16 mouse cellular contexts compared by ENCODE assay signal in genomic region chr7:117226294-117226693, GRCm38 (mm10).
"Had no signal": no experiment of that assay in that cellular context is flagged by ENCODE, and none has a peak within 500 bp of the region (broad histone marks: within the 10 kb centered on the region; RNA-seq: fewer than 3 reads in every experiment).

No protein-coding gene starts in this region.

- H3K9ac ChIP-seq: liver, embryonic 13.5 days; midbrain, embryonic 12.5 days; midbrain, embryonic 15.5 days; neural tube, embryonic 12.5 days; neural tube, embryonic 15.5 days had no signal

- H3K27me3 ChIP-seq: liver, embryonic 13.5 days; midbrain, embryonic 12.5 days; midbrain, embryonic 15.5 days; neural tube, embryonic 12.5 days; neural tube, embryonic 15.5 days had no signal

- H3K4me2 ChIP-seq: liver, embryonic 13.5 days; midbrain, embryonic 12.5 days; midbrain, embryonic 15.5 days; neural tube, embryonic 12.5 days; neural tube, embryonic 15.5 days had no signal

- H3K36me3 ChIP-seq: liver, embryonic 13.5 days; midbrain, embryonic 12.5 days; midbrain, embryonic 15.5 days; neural tube, embryonic 12.5 days; neural tube, embryonic 15.5 days had no signal

- H3K4me1 ChIP-seq: liver, embryonic 13.5 days; midbrain, embryonic 12.5 days; midbrain, embryonic 15.5 days; neural tube, embryonic 12.5 days; neural tube, embryonic 15.5 days had no signal

- H3K9me3 ChIP-seq: liver, embryonic 13.5 days; midbrain, embryonic 12.5 days; midbrain, embryonic 15.5 days; neural tube, embryonic 12.5 days; neural tube, embryonic 15.5 days had no signal

- ATAC-seq: intestine, embryonic 16.5 days; midbrain, embryonic 15.5 days had no signal

- DNase-seq: kidney, postnatal 25 days; layer of hippocampus, postnatal 36 days; liver, embryonic 13.5 days; lung, adult 2 months; right cerebral cortex, adult 18-20 months; right cerebral cortex, postnatal 14 days; right cerebral cortex, postnatal 4 days; thymus, adult 18-20 months; thymus, postnatal 36 days had no signal

- H3K4me3 ChIP-seq: left cerebral cortex, adult 2 months; liver, embryonic 13.5 days; midbrain, embryonic 12.5 days; midbrain, embryonic 15.5 days; neural tube, embryonic 12.5 days; neural tube, embryonic 15.5 days had no signal

- H3K27ac ChIP-seq: left cerebral cortex, adult 2 months; liver, embryonic 13.5 days; macrophage; midbrain, embryonic 12.5 days; midbrain, embryonic 15.5 days; neural tube, embryonic 12.5 days; neural tube, embryonic 15.5 days had no signal
